Mouse (Mus musculus): Measurements from ENCODE around the gene Gm9780. TPM values are rescaled to one million over a fixed set of nuclear protein-coding genes. Genes with fewer than 3 reads are reported as not detected.

The Gm9780 gene
- polyA plus RNA-seq (2012; rRNA removed): 1.1 and 1.2 TPM in 2 replicates

DNA sequence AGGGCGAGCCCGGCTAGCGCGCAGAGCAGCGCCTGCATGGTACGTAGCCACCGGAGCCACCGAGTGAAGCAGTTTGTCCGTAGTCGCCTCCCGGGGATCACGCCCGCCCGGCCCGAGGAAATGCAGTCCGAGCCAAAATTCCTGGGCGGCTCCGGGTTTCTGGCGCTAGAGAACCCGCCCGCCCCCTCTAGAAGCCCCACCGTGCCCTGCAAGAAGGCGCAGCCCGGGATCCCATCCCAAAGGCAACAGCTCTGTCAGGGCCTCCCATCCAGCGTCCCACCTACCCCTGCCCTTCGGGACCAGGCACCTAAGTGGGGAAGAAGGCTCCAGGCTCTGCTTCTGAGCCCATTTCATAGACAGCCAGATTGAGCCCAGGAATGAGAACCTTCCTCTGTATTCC is at the start of gene Gm9780:
Gene Gm9780 (minus strand): TSS at position 101 of the 400 bp plus-strand sequence.

GRCm38 (mm10) chr14:26081997-26082396 is 39.5 kb upstream of the Gm9780 start, which contains the start of gene Cphx3:
TSS of gene Cphx3 (plus strand) at chr14:26082297.

DNA sequence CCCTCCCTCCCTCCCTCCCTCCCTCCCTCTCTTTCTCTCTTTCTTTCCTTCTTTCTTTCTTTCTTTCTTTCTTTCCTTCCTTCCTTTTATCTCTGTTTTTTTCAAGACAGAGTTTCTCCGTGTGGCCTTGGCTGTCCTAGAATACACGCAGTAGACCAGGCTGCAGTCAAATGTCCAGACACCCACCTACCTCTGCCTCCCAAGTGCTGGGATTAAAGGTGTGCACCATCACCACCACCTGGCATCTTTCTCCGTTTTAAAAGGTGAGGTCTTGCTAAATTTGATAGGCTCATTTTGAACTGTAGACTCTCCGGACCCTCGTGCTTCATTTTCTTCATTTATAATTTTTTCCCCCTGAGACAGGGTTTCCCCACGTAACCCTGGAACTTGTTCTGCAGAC is 38.7 kb upstream of the Gm9780 start, which contains the start of gene Cphx2:
Gene Cphx2 (plus strand): TSS at position 301 of the 400 bp plus-strand sequence.

DNA sequence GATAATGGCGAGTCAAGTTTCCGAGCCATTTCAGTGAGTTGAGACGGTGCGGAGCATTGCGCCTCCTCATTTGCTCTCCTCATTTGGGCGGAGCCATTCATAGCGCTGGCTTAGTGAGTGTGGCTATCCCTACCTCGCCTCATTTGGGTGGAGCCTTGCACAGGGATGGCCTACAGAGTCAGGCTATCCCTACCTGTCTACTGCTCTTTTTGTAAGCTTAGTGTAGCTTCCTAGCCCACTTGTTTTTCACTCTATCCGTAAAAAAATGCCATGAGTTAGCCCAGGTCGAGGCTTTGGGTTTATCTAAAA is 24.8 kb upstream of the Gm9780 start, which contains the start of gene Tmem254c:
Gene Tmem254c (minus strand): TSS at position 31 of the 309 bp plus-strand sequence.

DNA sequence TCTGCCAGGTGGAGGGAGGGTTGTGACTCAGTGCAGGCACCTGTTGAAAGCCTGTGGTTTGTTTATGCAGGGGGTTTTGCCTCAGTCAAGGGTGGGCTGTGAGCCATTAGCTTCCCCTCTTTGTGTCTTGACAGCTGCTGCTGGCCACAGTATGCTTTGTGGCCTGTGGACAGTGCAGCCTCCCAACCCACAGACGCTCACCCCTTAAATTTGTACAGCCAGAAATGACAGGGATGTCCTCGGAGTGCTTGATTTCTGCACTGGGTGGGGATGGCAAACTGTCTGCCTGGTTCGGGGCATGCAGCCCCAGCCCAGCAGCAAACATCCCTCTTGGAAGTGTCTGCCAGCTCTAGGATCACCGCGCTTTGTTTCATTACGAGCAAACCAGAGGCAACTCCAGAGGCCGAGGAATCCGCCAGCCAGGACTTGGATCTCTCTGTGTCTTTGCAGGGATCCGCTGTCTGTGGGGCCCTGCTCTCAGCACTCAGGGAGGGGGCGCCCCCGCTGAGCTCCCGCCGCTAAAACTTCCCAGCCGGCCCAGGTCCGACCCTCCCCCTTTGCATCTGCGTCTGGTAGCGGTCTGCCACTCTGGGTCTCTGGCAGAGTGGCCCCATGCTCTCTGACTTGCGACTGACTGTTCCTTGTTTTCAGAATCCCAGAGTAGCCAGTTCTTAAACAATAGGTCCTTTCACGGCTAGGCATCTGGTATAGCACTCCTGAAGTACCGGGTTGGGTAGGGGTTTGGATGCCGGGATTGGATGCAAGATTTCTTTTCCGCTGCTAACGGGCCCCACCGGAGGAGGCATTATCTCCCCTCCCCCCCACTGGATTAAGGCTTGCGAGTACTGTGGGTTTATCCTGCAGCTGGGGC is 63.9 kb downstream of the Gm9780 start, which contains the start of gene Duxbl1:
Gene Duxbl1 (plus strand): TSS at position 207 of the 871 bp plus-strand sequence.

Other genes starting within 250 kb of the Gm9780 start
- 2.9 and 4.5 TPM in 2 replicates for gene Anxa11, start 200.6 kb downstream of the Gm9780 start, polyA plus RNA-seq (2012; rRNA removed)
- gene Plac9a, start 139.6 kb downstream of the Gm9780 start, polyA plus RNA-seq (2012; rRNA removed): not detected in 2 replicates
- gene Tmem254a, start 115.0 kb downstream of the Gm9780 start, polyA plus RNA-seq (2012; rRNA removed): 0.94 and 2.0 TPM in 2 replicates
- not detected in 2 replicates for gene Cphx1, start 104.4 kb downstream of the Gm9780 start, polyA plus RNA-seq (2012; rRNA removed)
- 17.3 and 17.5 TPM in 2 replicates for gene Duxbl1, start 64.1 kb downstream of the Gm9780 start, polyA plus RNA-seq (2012; rRNA removed)
- gene Tmem254c, start 24.6 kb upstream of the Gm9780 start, polyA plus RNA-seq (2012; rRNA removed): 0.07 and 1.7 TPM in 2 replicates
- gene Cphx2, start 38.8 kb upstream of the Gm9780 start, polyA plus RNA-seq (2012; rRNA removed): not detected in 2 replicates
- not detected in 2 replicates for gene Cphx3, start 39.6 kb upstream of the Gm9780 start, polyA plus RNA-seq (2012; rRNA removed)
- gene Duxbl2, start 75.6 kb upstream of the Gm9780 start, polyA plus RNA-seq (2012; rRNA removed): not detected in 2 replicates
- 0.81 and 3.7 TPM in 2 replicates for gene Plac9b, start 139.8 kb upstream of the Gm9780 start, polyA plus RNA-seq (2012; rRNA removed)
- gene Tmem254b, start 164.3 kb upstream of the Gm9780 start, polyA plus RNA-seq (2012; rRNA removed): 9.1 and 16.7 TPM in 2 replicates
- gene Duxbl3, start 215.3 kb upstream of the Gm9780 start, polyA plus RNA-seq (2012; rRNA removed): 8.3 and 11.2 TPM in 2 replicates